Mouse (Mus musculus) MEL-GATA-1-ER (cell line): ENCODE data around the gene Ikzf1.
A peak's percentile ranks its signal among the peaks of the same experiment; 100 is the strongest.

ENCODE experiments used
- DNase-seq: peaks from one replicate; pipeline ENCODE4 v3.0.0-alpha.2; 2012; ENCODE audit warnings: low read depth; ENCODE audit errors: extremely low read depth

Ikzf1 gene

DNA sequence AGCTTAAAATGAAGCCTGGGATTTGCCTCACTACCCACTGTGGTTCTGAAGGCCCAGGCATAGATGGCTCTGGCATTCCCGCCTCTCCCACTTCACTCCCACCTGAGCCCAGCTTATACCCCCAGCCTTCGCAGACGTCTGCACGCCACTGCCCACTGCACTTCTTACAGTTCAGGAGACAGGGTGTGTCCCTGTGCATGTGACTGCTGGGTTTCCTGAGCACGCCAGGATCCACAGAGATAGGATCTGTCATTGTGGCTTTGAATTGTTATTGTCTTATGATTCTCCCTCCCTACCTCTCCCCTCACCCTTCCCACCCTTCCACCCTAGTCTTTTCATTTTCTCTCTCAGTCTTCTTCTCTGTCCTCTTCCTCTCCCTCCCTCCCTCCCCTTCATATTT is 34.9 kb downstream of the Ikzf1 start:
- no peak for DNase-seq

DNA sequence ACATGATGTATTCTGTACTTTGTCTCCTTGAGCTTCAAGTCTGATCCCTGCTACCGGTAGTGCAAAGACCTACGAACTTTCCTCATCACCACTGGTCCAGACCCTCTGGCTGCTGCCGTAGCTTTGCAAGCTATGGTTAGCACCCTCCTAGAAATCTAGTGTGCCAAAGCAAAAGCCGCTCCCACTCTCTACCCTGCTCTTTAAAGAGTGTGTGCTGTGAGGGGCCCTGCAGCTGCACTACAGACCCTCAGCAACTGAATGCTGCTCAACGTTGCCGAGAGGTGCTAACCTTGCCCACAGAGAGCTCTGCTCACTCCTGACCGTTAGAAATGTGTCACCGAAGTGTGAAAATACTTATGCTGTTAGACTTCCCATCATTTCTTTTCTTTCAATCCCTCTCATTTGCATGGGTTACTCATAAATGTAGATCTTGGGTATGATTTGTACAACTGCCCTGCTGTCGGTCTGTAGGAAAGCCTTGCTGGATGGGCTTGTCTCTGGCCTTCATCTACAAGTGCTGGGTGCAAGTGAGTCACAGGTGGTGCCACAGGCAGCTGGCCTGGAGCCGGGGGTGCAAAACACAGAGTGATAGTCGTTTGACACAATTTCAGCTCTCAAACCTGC is 40.6 kb downstream of the Ikzf1 start:
- DNase-seq, result no peak

DNA sequence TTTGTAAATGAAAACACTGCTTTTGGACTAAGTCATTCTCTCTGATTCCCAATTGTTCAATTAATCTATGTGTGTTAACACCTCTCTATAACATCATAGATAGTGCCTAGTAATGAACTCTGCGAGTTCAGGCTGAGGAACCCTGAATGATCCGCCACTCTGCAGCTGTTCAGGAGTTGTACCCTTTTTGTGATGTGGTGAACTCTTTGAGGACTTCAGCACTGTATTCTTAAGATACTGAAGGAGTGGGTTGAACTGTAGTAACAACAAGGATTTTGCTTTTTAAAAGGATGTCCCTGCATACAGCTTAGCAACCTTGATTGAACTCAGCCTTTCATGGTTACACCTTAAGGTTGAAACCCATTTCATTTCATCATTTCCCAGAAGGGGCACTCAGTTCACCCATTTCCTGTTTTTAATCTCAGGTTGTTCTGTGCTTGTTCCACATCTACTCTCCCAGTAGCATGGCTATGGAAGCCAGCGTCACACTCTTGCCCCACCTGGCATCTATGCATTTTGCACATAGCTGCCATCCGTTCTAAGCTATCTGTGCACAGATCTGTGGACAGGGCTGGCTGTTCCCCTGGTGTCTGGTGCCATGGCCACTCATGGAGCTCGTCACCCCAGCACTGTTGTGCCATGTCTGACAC is 41.2 kb downstream of the Ikzf1 start:
- DNase-seq, result no peak

DNA sequence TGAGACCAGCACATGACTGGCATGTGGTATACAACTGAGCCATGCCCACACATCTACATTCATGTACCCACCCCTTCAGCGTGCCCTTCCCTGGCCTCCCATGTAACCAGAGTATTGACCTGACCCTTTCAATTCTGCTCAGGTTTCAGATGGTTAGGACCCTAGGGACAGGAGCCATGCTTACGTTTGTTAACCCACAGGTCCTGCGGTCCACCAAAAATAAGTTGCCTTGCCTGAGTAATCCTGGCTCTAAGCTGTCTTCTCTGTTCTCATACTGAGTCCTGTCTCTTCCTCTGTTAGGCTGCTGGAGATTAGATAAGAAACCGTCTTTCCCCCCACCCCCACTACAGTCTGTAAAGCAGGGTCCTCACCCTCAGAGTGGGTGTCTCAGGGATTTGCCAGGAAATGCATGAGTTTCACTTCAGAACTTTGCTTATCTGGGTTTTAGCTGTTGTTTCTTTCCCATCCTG is 42.0 kb downstream of the Ikzf1 start:
- no peak for DNase-seq

GRCm38 (mm10) chr11:11727936-11728556 is 43.2 kb downstream of the Ikzf1 start:
- DNase-seq, result no peak

- no peak for DNase-seq
Observed at GRCm38 (mm10) chr11:11729216-11729615, 44.4 kb downstream of the Ikzf1 start.

DNA sequence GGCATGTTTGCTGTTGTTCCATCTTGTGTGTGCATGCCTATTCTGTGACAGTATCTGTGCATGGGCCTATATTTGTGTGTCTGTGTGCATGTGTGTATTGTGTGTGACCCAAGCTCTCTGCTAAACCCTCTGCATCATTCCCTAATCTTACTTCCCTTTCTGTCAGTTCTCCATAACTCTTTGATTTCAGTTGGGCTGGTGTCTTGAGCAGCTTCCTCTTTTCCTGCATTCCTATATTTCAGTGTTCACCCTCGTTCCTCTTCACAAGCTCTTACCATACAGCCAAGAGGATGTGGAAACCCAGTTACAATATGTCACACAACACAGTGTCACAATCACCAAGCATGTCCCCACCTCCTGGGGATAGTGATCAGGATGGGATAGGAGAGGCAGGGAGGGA is 45.3 kb downstream of the Ikzf1 start:
- peak; percentile 88 for DNase-seq

DNA sequence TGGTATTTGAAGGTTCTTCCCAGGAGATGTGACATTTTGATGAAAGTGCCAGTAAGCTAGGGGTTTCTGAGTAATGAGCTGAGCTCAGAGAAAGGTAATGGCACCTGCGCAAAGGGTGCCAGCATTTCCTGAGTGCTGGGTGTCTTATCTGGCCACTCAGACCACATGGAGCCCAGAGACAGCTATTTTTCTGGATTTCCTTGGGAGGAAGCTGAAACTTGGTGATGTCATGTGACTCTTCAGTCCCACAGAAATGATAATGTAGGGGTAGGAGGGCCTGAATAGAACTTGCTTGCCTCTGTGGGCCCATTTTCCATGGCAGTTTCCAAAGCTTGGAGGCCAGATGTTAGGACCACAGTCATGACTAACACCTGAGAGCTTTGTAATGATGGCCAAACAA is 46.9 kb downstream of the Ikzf1 start:
- no peak for DNase-seq

- no peak for DNase-seq
Observed at GRCm38 (mm10) chr11:11732972-11733770, 48.4 kb downstream of the Ikzf1 start.

DNA sequence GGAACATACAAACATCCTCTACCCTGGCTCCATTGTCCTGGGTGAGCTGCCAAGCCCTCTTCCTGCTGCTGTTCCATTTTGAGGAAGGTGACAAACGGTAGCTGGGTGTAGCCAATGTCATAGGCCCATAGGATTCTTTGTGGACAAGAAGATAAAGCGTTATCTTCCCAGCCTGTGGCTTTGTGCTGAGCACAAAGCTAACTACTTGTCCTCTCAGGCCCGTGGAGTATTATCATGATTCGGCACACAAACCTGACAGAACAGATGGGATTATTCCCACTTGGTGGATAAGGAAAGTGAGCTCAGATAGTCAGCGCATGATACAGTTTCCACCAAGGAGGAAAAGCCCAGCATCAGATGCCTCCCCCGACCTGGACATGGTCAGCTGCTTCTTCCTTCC is 50.4 kb downstream of the Ikzf1 start:
- DNase-seq, result peak; percentile 92

- no peak for DNase-seq
Observed at GRCm38 (mm10) chr11:11736948-11737347, 52.1 kb downstream of the Ikzf1 start.

- no peak for DNase-seq
Observed at GRCm38 (mm10) chr11:11737562-11737961, 52.8 kb downstream of the Ikzf1 start.

DNA sequence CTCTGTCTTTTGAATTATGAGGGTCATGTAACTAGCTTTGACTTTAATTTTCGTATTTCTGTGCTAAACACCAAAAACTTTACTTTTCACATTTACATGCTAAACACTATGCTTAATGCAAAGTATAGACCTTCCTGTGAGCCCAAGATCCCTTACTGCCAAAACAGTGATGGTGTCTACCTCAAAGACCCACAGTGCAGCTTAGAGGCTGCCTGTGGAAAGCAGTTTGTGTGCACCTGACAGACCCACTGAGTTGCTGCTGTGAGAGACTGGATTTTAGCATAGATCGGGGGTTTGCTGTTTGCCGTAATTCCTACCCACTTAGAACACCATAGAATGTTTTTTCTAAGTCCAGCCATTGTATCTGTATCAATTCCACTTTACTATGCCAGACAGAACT is 54.3 kb downstream of the Ikzf1 start:
- DNase-seq, result no peak

- no peak for DNase-seq
Observed at GRCm38 (mm10) chr11:11740603-11741002, 55.8 kb downstream of the Ikzf1 start.

DNA sequence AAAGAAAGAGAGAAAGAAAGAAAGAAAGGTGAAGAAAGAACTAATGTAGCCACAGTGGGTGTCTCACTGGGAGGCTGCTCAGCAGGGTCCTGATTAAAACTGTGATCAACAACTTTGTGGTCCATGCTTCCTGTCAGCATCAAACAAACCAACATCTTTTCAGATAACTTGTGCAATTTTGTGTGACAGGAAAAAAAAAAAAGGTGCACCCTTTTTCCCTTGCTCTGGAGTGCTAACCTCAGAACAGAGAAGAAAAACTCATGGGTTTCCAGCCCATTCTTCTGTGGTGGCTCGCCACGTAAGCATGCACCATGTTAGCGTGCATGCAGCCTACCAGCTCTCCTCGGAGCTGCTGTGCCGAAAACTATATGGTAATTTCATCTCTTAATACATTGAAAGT is 56.8 kb downstream of the Ikzf1 start:
- DNase-seq, result no peak

DNA sequence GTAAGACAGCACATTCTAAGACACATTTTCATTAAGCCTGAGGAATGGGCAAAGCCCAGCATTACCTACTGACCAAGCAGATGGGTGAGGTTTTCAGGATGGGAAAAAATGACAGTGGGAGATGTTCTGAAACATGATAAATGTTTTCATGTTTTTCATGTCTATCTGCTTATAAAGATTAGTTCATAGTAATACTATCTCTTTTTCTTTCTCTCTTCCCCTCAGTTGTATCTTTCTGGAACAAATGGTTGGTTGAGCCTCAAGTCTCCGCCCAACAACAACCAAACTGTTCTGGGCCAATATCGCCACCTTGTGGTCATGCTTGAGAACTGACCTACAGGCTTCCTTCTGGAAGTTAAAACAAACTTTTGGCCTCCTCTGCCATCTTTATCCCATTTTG is 57.8 kb downstream of the Ikzf1 start:
- DNase-seq, result no peak

DNA sequence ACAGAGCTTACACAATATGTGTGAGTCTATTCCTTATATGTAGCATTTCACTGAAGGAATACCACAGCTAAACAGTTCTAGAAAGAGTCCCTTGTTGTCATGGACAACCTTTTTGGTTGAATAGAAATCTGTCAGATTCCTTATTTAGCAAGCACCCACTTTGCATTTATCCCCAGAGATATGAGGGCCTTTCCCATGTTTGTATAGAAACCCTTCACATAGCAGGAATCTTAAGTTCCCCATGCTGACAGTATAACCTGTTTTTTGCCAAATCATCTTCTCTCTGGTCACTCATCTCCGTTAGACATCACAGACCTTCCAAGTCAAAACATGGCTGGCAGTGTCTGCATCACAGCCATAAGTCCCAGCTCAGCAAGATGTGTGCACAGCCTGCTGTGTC is 59.4 kb downstream of the Ikzf1 start:
- no peak for DNase-seq

DNA sequence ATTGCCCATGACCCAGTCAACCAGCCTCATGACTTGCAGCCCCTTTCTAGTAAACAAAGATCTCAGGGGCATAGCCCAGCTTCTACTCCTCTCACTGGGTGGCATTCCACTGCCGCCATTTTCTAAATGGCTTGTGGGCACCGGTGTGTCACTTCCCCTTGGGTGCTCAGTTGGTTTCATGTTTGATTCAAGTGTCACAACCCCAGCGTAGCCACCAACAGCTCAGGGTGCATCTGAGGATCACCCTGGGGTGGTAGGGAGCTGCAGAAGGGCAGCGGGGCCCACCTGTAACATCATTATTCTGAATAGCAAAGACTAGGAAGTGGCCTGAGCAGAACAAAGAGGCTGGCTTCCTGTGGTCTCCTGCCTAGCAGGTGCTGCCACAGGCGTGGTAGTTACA is 66.3 kb downstream of the Ikzf1 start:
- DNase-seq, result no peak

- DNase-seq, result no peak
Observed at GRCm38 (mm10) chr11:11752859-11753258, 68.1 kb downstream of the Ikzf1 start.

- no peak for DNase-seq
Observed at GRCm38 (mm10) chr11:11758121-11758520, 73.3 kb downstream of the Ikzf1 start.

DNA sequence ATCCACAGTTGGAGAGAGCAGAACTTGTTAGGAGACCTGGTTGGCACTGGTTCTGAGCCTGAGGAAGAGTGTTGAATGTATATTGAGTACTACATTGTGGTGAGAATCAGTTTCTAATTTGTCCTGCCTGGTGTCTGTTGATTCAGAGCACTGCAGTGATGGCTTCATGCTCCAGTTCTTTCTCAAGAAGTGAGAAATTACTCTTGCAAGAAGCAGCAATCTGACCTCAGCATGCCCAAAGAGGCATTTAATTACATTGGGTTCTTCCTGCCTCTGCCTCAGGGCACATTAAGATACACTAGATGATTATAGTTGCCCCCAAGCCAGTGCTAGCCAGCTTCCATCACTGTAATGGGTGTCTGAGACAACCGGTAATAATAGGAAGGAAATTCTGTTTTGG is 74.1 kb downstream of the Ikzf1 start:
- DNase-seq, result no peak

DNA sequence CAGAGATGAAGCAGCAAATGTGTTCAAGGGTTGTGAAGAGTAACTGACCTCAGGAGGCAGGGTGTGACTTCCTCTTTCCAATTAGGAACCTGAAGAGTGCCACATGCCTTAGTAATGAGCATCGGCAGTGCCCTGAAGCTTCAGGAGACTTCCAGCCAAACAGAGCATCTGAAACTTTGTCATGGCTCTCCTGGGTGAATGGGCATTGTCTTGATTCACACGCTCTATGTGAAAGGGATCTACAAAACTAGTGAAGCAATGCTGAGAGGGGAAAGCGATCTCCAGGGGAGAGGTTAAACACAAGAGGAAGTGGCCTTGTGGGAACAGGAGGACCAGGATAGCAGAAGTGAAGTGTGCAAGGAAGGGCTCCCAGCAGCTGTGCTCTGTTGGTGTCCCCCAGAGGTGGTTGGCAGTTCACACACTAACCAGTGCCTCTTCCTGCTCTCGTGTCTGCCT is 78.4 kb downstream of the Ikzf1 start:
- peak; percentile 63 for DNase-seq
